Mouse (Mus musculus) thymus, adult 2 months (tissue): ENCODE measurements around the gene Ethe1.

Experiments
- CTCF ChIP-seq: fragments of 200-500 bp; IDR thresholded peaks from 2 replicates; pipeline ENCODE4 v1.5.1; 2012; ENCODE audit warnings: mild to moderate bottlenecking, control low read depth, low read length, moderate library complexity, borderline replicate concordance; ENCODE audit not compliant: control insufficient read depth, poor library complexity, insufficient read depth; ENCODE audit errors: extremely low read depth
- POLR2A ChIP-seq: fragments of 200-500 bp; IDR thresholded peaks from 2 replicates; pipeline ENCODE4 v1.6.1; 2012; ENCODE audit warnings: mild to moderate bottlenecking, low read length, control low read depth, moderate library complexity; ENCODE audit not compliant: control insufficient read depth, poor library complexity, insufficient read depth; ENCODE audit errors: extremely low read depth

- TF ChIP-seq CTCF (no peak), POLR2A (no peak)
Measured at GRCm38 (mm10) chr7:24619671-24620397, 32.5 kb downstream of the Ethe1 start.
